Mouse (Mus musculus): ENCODE results near the gene Zfp91.
"Not testable (repeated sequence)": the region's sequence is repeated elsewhere in the genome, so short reads cannot be mapped to it uniquely, and the experiment has no call there.

Gene Zfp91

GRCm38 (mm10) chr19:12794056-12795044 lies 1.6 kb downstream of the Zfp91 start:
- DNase-seq (ENCODE audit: low spot score): peak; percentile 91

- no peak for DNase-seq (ENCODE audit: low spot score)
These were observed 3.6 kb downstream of the Zfp91 start for GRCm38 (mm10) chr19:12792374-12792773.

- no peak for DNase-seq (ENCODE audit: low spot score)
These were observed 8.2 kb downstream of the Zfp91 start for GRCm38 (mm10) chr19:12787721-12788120.

GRCm38 (mm10) chr19:12786803-12787395 lies 9.0 kb downstream of the Zfp91 start:
- DNase-seq (ENCODE audit: low spot score): no peak

GRCm38 (mm10) chr19:12780437-12780836 lies 15.5 kb downstream of the Zfp91 start:
- no peak for DNase-seq (ENCODE audit: low spot score)

GRCm38 (mm10) chr19:12770888-12771287 lies 25.0 kb downstream of the Zfp91 start:
- no peak for DNase-seq (ENCODE audit: low spot score)

GRCm38 (mm10) chr19:12765308-12765707 lies 30.6 kb downstream of the Zfp91 start, which contains the start of gene Cntf:
Cntf (minus strand) TSS chr19:12765632.
- DNase-seq (ENCODE audit: low spot score): peak; percentile 24

GRCm38 (mm10) chr19:12762212-12763130 lies 33.5 kb downstream of the Zfp91 start:
- DNase-seq (ENCODE audit: low spot score): no peak

GRCm38 (mm10) chr19:12759656-12760055 lies 36.3 kb downstream of the Zfp91 start:
- DNase-seq (ENCODE audit: low spot score): no peak

- no peak for DNase-seq (ENCODE audit: low spot score)
These were observed 36.9 kb downstream of the Zfp91 start for GRCm38 (mm10) chr19:12758936-12759478.

- DNase-seq (ENCODE audit: low spot score): no peak
These were observed 39.6 kb downstream of the Zfp91 start for GRCm38 (mm10) chr19:12756286-12756685.

- no peak for DNase-seq (ENCODE audit: low spot score)
These were observed 64.0 kb downstream of the Zfp91 start for GRCm38 (mm10) chr19:12731950-12732349.

- no peak for DNase-seq (ENCODE audit: low spot score)
These were observed 64.9 kb downstream of the Zfp91 start for GRCm38 (mm10) chr19:12731036-12731435.

- DNase-seq (ENCODE audit: low spot score): no peak
These were observed 70.1 kb downstream of the Zfp91 start for GRCm38 (mm10) chr19:12725851-12726250.

GRCm38 (mm10) chr19:12722308-12722707 lies 73.6 kb downstream of the Zfp91 start:
- peak; percentile 5 for DNase-seq (ENCODE audit: low spot score)

GRCm38 (mm10) chr19:12721596-12721995 lies 74.3 kb downstream of the Zfp91 start:
- DNase-seq (ENCODE audit: low spot score): not testable (repeated sequence)

- not testable (repeated sequence) for DNase-seq (ENCODE audit: low spot score)
These were observed 75.0 kb downstream of the Zfp91 start for GRCm38 (mm10) chr19:12720919-12721318.

GRCm38 (mm10) chr19:12720463-12720862 lies 75.5 kb downstream of the Zfp91 start:
- DNase-seq (ENCODE audit: low spot score): no peak

- DNase-seq (ENCODE audit: low spot score): no peak
These were observed 76.7 kb downstream of the Zfp91 start for GRCm38 (mm10) chr19:12719189-12719588.
